In genomic region chr2:84883084-84883483, GRCm38 (mm10) we compare ENCODE assay signal across 7 mouse cellular contexts. TPM values are rescaled to one million over a fixed set of nuclear protein-coding genes. Genes with fewer than 3 reads are reported as not detected.
DNase-seq lines count a peak whose midpoint lies in the region; ATAC-seq and TF ChIP-seq lines count a peak whose summit lies in the region.

No protein-coding gene starts in this region.

- peaks cover 15% of the 10 kb centered on the region for H3K4me1 ChIP-seq in testis, adult 2 months (ENCODE audit: control insufficient read depth, insufficient read depth, low read length)
- peaks cover 15% of the 10 kb centered on the region for H3K4me1 ChIP-seq in heart, postnatal 0 days (ENCODE audit: control insufficient read depth, insufficient read depth)
- H3K4me1 ChIP-seq in liver, embryonic 16.5 days (ENCODE audit: control insufficient read depth, low read depth, low read length), result peaks cover 22% of the 10 kb centered on the region
- H3K4me1 ChIP-seq in stomach, postnatal 0 days (replicated peaks; ENCODE audit: control insufficient read depth, insufficient read depth), result peaks cover 4% of the 10 kb centered on the region; the same call in 1 of the 2 replicates

- TF ChIP-seq POLR2A in testis, adult 2 months (IDR thresholded peaks at IDR 0.05; ENCODE audit: control insufficient read depth, low read depth, low read length), result no peak

- TF ChIP-seq CTCF in testis, adult 2 months (IDR thresholded peaks at IDR 0.05; ENCODE audit: control insufficient read depth, insufficient read depth, insufficient replicate concordance, low read depth, low read length), result no peak
- TF ChIP-seq CTCF in heart, postnatal 0 days (IDR thresholded peaks at IDR 0.05; ENCODE audit: low read depth), result no peak
- TF ChIP-seq CTCF in stomach, postnatal 0 days (IDR thresholded peaks at IDR 0.05; ENCODE audit: low read depth), result no peak

- no peak for DNase-seq in testis, postnatal 14 days (ENCODE audit: low spot score)
- DNase-seq in heart, postnatal 0 days (ENCODE audit: low spot score), result no peak
- no peak for DNase-seq in stomach, postnatal 0 days (ENCODE audit: low spot score)
- no peak for DNase-seq in cerebellum, postnatal 25 days
- DNase-seq in lung, adult 18-20 months, result no peak

- H3K9me3 ChIP-seq in heart, postnatal 0 days (replicated peaks; ENCODE audit: control insufficient read depth, low read length), result no peaks in the 10 kb centered on the region
- no peaks in the 10 kb centered on the region for H3K9me3 ChIP-seq in liver, embryonic 16.5 days (replicated peaks; ENCODE audit: control insufficient read depth, low read length)
- H3K9me3 ChIP-seq in stomach, postnatal 0 days (ENCODE audit: control insufficient read depth, low read length), result no peaks in the 10 kb centered on the region

- peak overlapping the region; percentile 12; the same call in 1 of the 2 replicates for H3K4me2 ChIP-seq in heart, postnatal 0 days (ENCODE audit: low read depth, low read length)
- peak overlapping the region; percentile 32 for H3K4me2 ChIP-seq in liver, embryonic 16.5 days (ENCODE audit: low read depth, low read length)
- peak overlapping the region; percentile 37; the same call in 1 of the 2 replicates for H3K4me2 ChIP-seq in stomach, postnatal 0 days (replicated peaks; ENCODE audit: low read depth)

- 2% methylated on average over 6 of the region's 6 CpGs for WGBS in heart, postnatal 0 days
- WGBS in liver, embryonic 16.5 days (ENCODE audit: insufficient replicate concordance), result 6% methylated on average over 6 of the region's 6 CpGs
- 5% methylated on average over 6 of the region's 6 CpGs for WGBS in stomach, postnatal 0 days

- no peak for ATAC-seq in heart, postnatal 0 days (ENCODE audit: insufficient read depth, low read depth)
- ATAC-seq in liver, embryonic 16.5 days (ENCODE audit: low read depth), result peak; percentile 32; the same call in 1 of the 2 replicates
- no peak for ATAC-seq in stomach, postnatal 0 days (ENCODE audit: low FRiP score, low TSS enrichment)

- no peak overlapping the region for H3K27ac ChIP-seq in testis, adult 2 months (ENCODE audit: control insufficient read depth, insufficient read depth, low read depth, low read length)
- no peak overlapping the region for H3K27ac ChIP-seq in heart, postnatal 0 days (ENCODE audit: low read depth)
- no peak overlapping the region for H3K27ac ChIP-seq in liver, embryonic 16.5 days (ENCODE audit: low read length)
- no peak overlapping the region for H3K27ac ChIP-seq in stomach, postnatal 0 days (replicated peaks)

- H3K4me3 ChIP-seq in testis, adult 2 months (ENCODE audit: control insufficient read depth, low read depth, low read length), result peak overlapping the region; percentile 52
- H3K4me3 ChIP-seq in heart, postnatal 0 days (ENCODE audit: low read depth, low read length), result no peak overlapping the region
- no peak overlapping the region for H3K4me3 ChIP-seq in liver, embryonic 16.5 days (ENCODE audit: low read depth, low read length)
- peak overlapping the region; percentile 6; the same call in 1 of the 2 replicates for H3K4me3 ChIP-seq in stomach, postnatal 0 days (ENCODE audit: low read depth, low read length)

- no peak for TF ChIP-seq EP300 in heart, postnatal 0 days (IDR thresholded peaks at IDR 0.05; ENCODE audit: low read depth)
- TF ChIP-seq EP300 in stomach, postnatal 0 days (optimal IDR thresholded peaks at IDR 0.05), result no peak

- no peak overlapping the region for H3K9ac ChIP-seq in heart, postnatal 0 days (replicated peaks; ENCODE audit: low read depth, low read length)
- no peak overlapping the region for H3K9ac ChIP-seq in liver, embryonic 16.5 days (ENCODE audit: low read depth, low read length)
- no peak overlapping the region for H3K9ac ChIP-seq in stomach, postnatal 0 days (ENCODE audit: low read length)

- no peaks in the 10 kb centered on the region for H3K36me3 ChIP-seq in testis, adult 2 months (ENCODE audit: control insufficient read depth, insufficient read depth, low read length)
- no peaks in the 10 kb centered on the region for H3K36me3 ChIP-seq in heart, postnatal 0 days (replicated peaks; ENCODE audit: control insufficient read depth, insufficient read depth, low read length)
- H3K36me3 ChIP-seq in liver, embryonic 16.5 days (ENCODE audit: control insufficient read depth, insufficient read depth), result no peaks in the 10 kb centered on the region
- H3K36me3 ChIP-seq in stomach, postnatal 0 days (ENCODE audit: control insufficient read depth, insufficient read depth, low read length), result no peaks in the 10 kb centered on the region

- no peaks in the 10 kb centered on the region for H3K27me3 ChIP-seq in testis, adult 2 months (ENCODE audit: control insufficient read depth, insufficient read depth, low read length)
- peaks cover 83% of the 10 kb centered on the region for H3K27me3 ChIP-seq in heart, postnatal 0 days (ENCODE audit: control insufficient read depth, insufficient read depth, low read length)
- H3K27me3 ChIP-seq in liver, embryonic 16.5 days (ENCODE audit: control insufficient read depth, insufficient read depth, low read depth, low read length), result peaks cover 74% of the 10 kb centered on the region
- H3K27me3 ChIP-seq in stomach, postnatal 0 days (ENCODE audit: control insufficient read depth, insufficient read depth, low read length), result peaks cover 22% of the 10 kb centered on the region; the same call in 1 of the 2 replicates

RNA-seq across cellular contexts. Expression of gene Rtn4rl2, which starts 3.4 kb away (rescaled TPM):
- 2.4 and 2.7 TPM in 2 replicates for polyA plus RNA-seq in testis, adult 2 months (2012; rRNA removed)
- 1.6 and 9.2 TPM in 2 replicates for total RNA-seq in heart, postnatal 0 days (2014; rRNA removed; ENCODE audit: low replicate concordance)
- polyA plus RNA-seq in heart, postnatal 0 days (2015; fragmentation: Nextera tagmentation; extraction: Ambion mirVana), result 0.91 and 1.1 TPM in 2 replicates
- not detected in 2 replicates for polyA plus RNA-seq in liver, embryonic 16.5 days (2015; fragmentation: Nextera tagmentation; extraction: Ambion mirVana)
- polyA plus RNA-seq in stomach, postnatal 0 days (2015; fragmentation: Nextera tagmentation; extraction: Ambion mirVana), result 0.41 and 0.53 TPM in 2 replicates

RNA-seq across cellular contexts. Expression of gene Slc43a1, which starts 44.4 kb away (rescaled TPM):
- 0.63 and 1.00 TPM in 2 replicates for polyA plus RNA-seq in testis, adult 2 months (2012; rRNA removed)
- 3.9 and 14.1 TPM in 2 replicates for total RNA-seq in heart, postnatal 0 days (2014; rRNA removed; ENCODE audit: low replicate concordance)
- 2.8 and 2.9 TPM in 2 replicates for polyA plus RNA-seq in heart, postnatal 0 days (2015; fragmentation: Nextera tagmentation; extraction: Ambion mirVana)
- 185 and 205 TPM in 2 replicates for polyA plus RNA-seq in liver, embryonic 16.5 days (2015; fragmentation: Nextera tagmentation; extraction: Ambion mirVana)
- polyA plus RNA-seq in stomach, postnatal 0 days (2015; fragmentation: Nextera tagmentation; extraction: Ambion mirVana), result 5.1 and 5.4 TPM in 2 replicates

RNA-seq across cellular contexts. Expression of gene Slc43a3, which starts 53.3 kb away (rescaled TPM):
- 4.6 and 4.8 TPM in 2 replicates for polyA plus RNA-seq in testis, adult 2 months (2012; rRNA removed)
- total RNA-seq in heart, postnatal 0 days (2014; rRNA removed; ENCODE audit: low replicate concordance), result 101 and 140 TPM in 2 replicates
- polyA plus RNA-seq in heart, postnatal 0 days (2015; fragmentation: Nextera tagmentation; extraction: Ambion mirVana), result 43.0 and 43.5 TPM in 2 replicates
- polyA plus RNA-seq in liver, embryonic 16.5 days (2015; fragmentation: Nextera tagmentation; extraction: Ambion mirVana), result 100 and 103 TPM in 2 replicates
- polyA plus RNA-seq in stomach, postnatal 0 days (2015; fragmentation: Nextera tagmentation; extraction: Ambion mirVana), result 14.3 and 16.5 TPM in 2 replicates

RNA-seq across cellular contexts. Expression of gene Timm10, which starts 56.3 kb away (rescaled TPM):
- 23.3 and 28.5 TPM in 2 replicates for polyA plus RNA-seq in testis, adult 2 months (2012; rRNA removed)
- 117 and 140 TPM in 2 replicates for total RNA-seq in heart, postnatal 0 days (2014; rRNA removed; ENCODE audit: low replicate concordance)
- polyA plus RNA-seq in heart, postnatal 0 days (2015; fragmentation: Nextera tagmentation; extraction: Ambion mirVana), result 129 and 133 TPM in 2 replicates
- polyA plus RNA-seq in liver, embryonic 16.5 days (2015; fragmentation: Nextera tagmentation; extraction: Ambion mirVana), result 27.3 and 29.8 TPM in 2 replicates
- polyA plus RNA-seq in stomach, postnatal 0 days (2015; fragmentation: Nextera tagmentation; extraction: Ambion mirVana), result 37.7 and 42.3 TPM in 2 replicates

Comparison
In these comparisons a context has a peak if more than half of its experiments do, and no peak if none do; other contexts are left out.
1. H3K4me3 ChIP-seq: peak in testis, adult 2 months (single experiment) and stomach, postnatal 0 days (single experiment); none in heart, postnatal 0 days (single experiment) and liver, embryonic 16.5 days (single experiment).
2. RNA of gene Slc43a1, which starts 44.4 kb away (polyA plus RNA-seq): 185 to 205 TPM in liver, embryonic 16.5 days; 5.1 to 5.4 TPM in stomach, postnatal 0 days, 2.8 to 2.9 TPM in heart, postnatal 0 days and 0.63 to 1.00 TPM in testis, adult 2 months; every median in the first group is over 10 times any median in the second.
3. Peak in every context shown above with its lines, with median percentiles within 50 percentile points of each other: H3K4me2 ChIP-seq.